Mouse (Mus musculus) E14TG2a.4 (cell line): Measurements from ENCODE around the gene Gm13769.
"Not testable (repeated sequence)": the region's sequence is repeated elsewhere in the genome, so short reads cannot be mapped to it uniquely, and the experiment has no call there.

Experiments used
- CTCF ChIP-seq: conservative IDR thresholded peaks from 2 replicates; pipeline ENCODE4 v1.5.1; 2014; ENCODE audit warnings: low read length
- NANOG ChIP-seq: IDR thresholded peaks from 2 replicates; pipeline ENCODE4 v1.6.1; 2014; ENCODE audit warnings: borderline replicate concordance, low read length, mixed read lengths

GRCm38 (mm10) chr2:90359229-90359628 is 37.2 kb downstream of the Gm13769 start:
- TF ChIP-seq CTCF, NANOG: not testable (repeated sequence)
